Mouse (Mus musculus) common myeloid progenitor, adult 5-6 weeks (primary cell): ENCODE data around the gene Skap1. TPM values are rescaled to one million over a fixed set of nuclear protein-coding genes. Genes with fewer than 3 reads are reported as not detected.

ENCODE experiments used
- ATAC-seq: replicated peaks from 2 replicates; pipeline ENCODE4 v1.8.0; 2016; ENCODE audit warnings: low read depth, mild to moderate bottlenecking, moderate TSS enrichment, inconsistent platforms; ENCODE audit not compliant: poor library complexity, severe bottlenecking
- total RNA-seq: library from RNA; stranded (forward); fragments of 200-1000, 187-1606 nt; gene quantifications from 2 replicates; pipeline ENCODE4 v1.2.3, GENCODE M21; 2017

The Skap1 gene
- total RNA-seq, result 4.0 TPM in 1 of 2 replicates, not detected in the other

GRCm38 (mm10) chr11:96463986-96464715, at the start of gene Skap1:
Gene Skap1 (plus strand): TSS chr11:96464593.
- ATAC-seq, result no peak

GRCm38 (mm10) chr11:96421074-96421473, 43.3 kb upstream of the Skap1 start:
- ATAC-seq, result no peak

- no peak for ATAC-seq
Measured at GRCm38 (mm10) chr11:96421517-96422265, 42.7 kb upstream of the Skap1 start.

GRCm38 (mm10) chr11:96425193-96425592, 39.2 kb upstream of the Skap1 start:
- no peak for ATAC-seq

GRCm38 (mm10) chr11:96426191-96426590, 38.2 kb upstream of the Skap1 start:
- no peak for ATAC-seq

- ATAC-seq, result no peak
Measured at GRCm38 (mm10) chr11:96426805-96427204, 37.6 kb upstream of the Skap1 start.

- no peak for ATAC-seq
Measured at GRCm38 (mm10) chr11:96429062-96429461, 35.3 kb upstream of the Skap1 start.

- ATAC-seq, result no peak
Measured at GRCm38 (mm10) chr11:96429891-96430290, 34.5 kb upstream of the Skap1 start.

GRCm38 (mm10) chr11:96431871-96432270, 32.5 kb upstream of the Skap1 start:
- ATAC-seq, result no peak

GRCm38 (mm10) chr11:96434888-96435287, 29.5 kb upstream of the Skap1 start:
- no peak for ATAC-seq

GRCm38 (mm10) chr11:96436525-96436924, 27.9 kb upstream of the Skap1 start:
- no peak for ATAC-seq

GRCm38 (mm10) chr11:96438787-96439186, 25.6 kb upstream of the Skap1 start:
- ATAC-seq, result peak; percentile 81

GRCm38 (mm10) chr11:96441546-96442185, 22.7 kb upstream of the Skap1 start:
- ATAC-seq, result peak; percentile 69

GRCm38 (mm10) chr11:96442468-96442867, 21.9 kb upstream of the Skap1 start:
- no peak for ATAC-seq

- ATAC-seq, result no peak
Measured at GRCm38 (mm10) chr11:96447931-96448330, 16.5 kb upstream of the Skap1 start.

- ATAC-seq, result peak; percentile 88
Measured at GRCm38 (mm10) chr11:96455111-96455510, 9.3 kb upstream of the Skap1 start.

GRCm38 (mm10) chr11:96455699-96456326, 8.6 kb upstream of the Skap1 start:
- peak; percentile 15; the same call in 1 of the 2 replicates for ATAC-seq

GRCm38 (mm10) chr11:96456508-96457305, 7.7 kb upstream of the Skap1 start:
- ATAC-seq, result no peak

- ATAC-seq, result no peak
Measured at GRCm38 (mm10) chr11:96461766-96462165, 2.6 kb upstream of the Skap1 start.
